Mouse (Mus musculus) CD4-positive, CD25-positive, alpha-beta regulatory T cell, adult 2 months (primary cell): ENCODE results near the gene Mtor.
A peak's percentile ranks its signal among the peaks of the same experiment; 100 is the strongest.

Source experiments
- DNase-seq: peaks from one replicate; pipeline ENCODE4 v3.0.0-alpha.2; 2012; ENCODE audit warnings: low read depth, low spot score

Mtor gene

GRCm38 (mm10) chr4:148484511-148484910, 36.1 kb downstream of the Mtor start:
- no peak for DNase-seq

- no peak for DNase-seq
These were observed 39.4 kb downstream of the Mtor start for GRCm38 (mm10) chr4:148487841-148488240.

- no peak for DNase-seq
These were observed 42.1 kb downstream of the Mtor start for GRCm38 (mm10) chr4:148490502-148490901.

DNA sequence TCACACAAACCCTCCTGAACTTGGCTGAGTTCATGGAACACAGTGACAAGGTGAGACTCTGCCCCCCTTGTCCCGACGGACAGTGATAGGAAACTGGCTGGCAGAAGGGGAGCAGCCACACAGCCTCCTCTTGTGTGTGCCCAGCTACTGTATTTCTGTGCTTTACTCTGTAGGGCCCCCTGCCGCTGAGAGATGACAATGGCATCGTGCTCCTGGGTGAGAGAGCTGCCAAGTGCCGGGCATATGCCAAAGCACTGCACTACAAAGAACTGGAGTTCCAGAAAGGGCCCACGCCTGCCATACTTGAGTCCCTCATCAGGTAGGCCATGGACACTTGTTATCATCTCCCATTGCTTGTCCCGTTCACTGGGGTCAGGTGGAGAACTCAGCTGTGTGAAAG, 43.0 kb downstream of the Mtor start:
- DNase-seq = no peak

DNA sequence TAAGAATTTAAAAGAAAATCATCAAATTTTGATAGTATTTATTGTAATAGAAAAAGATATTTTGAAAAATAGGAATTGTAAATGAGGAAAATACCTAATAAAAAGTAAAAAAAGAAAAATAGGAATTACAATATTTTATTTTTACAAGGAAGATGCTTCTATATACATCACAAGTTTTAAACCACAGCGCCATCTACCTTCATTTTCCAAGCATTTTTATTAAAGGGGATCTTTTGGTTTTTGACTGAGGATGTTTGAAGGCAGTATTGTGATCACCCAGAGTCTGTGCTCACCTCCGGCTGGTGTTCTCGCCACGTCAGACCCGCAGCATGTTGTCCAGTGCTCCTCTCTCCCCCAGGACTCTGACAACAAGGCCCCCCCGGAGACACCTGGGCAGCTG, 46.7 kb downstream of the Mtor start:
- no peak for DNase-seq

DNA sequence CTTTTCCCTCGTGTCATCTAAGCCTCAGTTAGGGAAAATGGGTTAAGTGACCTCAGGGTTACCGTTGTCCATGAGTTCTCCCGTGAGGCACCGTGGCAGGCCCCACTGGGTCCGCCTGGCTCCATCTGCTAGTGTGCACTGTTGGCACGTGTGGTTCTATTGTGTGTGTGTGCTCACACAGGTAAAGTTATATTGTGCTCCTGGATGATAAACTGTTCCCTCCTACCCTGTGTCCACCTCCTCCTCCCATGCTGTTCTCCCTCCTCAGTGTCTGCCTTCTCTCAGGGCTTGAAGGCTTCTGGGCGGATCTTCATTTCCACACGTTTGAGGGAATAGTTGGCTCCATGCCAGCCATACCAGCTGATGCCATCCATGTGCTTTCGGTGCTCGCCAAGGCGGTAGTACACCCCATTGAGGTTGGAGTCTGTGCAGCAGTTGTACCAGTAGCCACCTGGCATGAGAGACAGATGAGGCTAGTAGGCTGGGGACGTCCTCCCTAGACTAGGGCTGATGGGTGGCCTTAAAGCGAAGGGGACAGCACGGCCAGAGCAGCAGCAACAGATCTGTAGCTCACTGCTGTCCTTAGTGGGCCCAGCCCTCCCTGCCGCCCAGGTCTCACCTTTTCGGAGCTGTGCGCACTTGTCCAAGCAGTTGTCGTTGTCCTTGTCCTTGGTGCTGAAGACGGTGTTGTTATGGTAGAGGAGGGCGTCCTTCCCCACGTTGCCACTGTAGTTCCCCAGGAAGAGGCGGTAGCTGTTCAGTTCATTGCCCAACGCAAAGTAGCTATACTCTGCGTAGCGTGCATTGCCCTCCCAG, 47.7 kb downstream of the Mtor start:
- DNase-seq = no peak

- no peak for DNase-seq
These were observed 52.0 kb downstream of the Mtor start, which contains the start of gene Angptl7 for GRCm38 (mm10) chr4:148500410-148500867. Gene Angptl7 (minus strand): TSS chr4:148500460.

DNA sequence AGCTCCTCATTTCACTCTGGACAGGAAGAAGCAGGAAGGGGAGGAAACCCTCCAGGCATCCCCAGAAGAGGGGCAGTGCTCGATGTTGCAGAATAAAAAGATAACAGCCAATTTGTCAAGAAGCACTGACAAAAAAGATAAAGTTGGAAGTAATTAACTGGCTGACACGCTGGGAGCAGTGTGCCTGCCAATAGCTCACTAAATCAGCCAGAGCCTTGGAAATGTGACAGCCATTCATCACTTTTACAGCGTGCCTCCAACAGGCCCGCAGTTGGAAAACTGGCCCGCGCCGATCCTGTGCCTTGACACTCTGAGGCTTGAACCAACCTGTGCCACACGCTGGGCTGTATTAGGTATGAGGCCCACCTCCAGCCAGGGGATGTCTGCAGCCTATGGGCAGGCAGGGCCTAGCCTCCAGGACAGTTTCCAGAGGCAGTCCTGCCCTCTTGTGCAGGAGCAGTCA, 56.1 kb downstream of the Mtor start:
- no peak for DNase-seq

DNA sequence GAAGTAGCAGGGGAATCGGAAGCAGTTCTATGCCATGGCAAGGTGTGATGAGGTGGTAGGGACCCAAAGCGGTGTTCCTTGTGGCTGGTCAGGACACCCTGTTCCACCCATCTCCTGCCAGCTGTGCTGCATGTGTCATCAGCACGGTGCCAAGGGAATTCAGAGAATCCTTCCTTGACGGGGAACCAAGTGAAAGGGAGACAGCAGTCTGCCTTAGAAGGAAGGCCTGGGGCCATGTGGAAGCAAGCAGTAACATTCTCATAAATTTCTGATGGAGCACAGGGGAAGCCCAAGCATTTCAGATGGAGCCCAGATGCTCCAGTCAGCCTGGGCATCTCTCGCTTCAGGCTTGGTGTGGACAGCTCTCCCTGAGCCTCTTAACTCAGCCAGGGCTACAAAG, 59.2 kb downstream of the Mtor start:
- no peak for DNase-seq

- no peak for DNase-seq
These were observed 59.9 kb downstream of the Mtor start for GRCm38 (mm10) chr4:148508084-148508849.

DNA sequence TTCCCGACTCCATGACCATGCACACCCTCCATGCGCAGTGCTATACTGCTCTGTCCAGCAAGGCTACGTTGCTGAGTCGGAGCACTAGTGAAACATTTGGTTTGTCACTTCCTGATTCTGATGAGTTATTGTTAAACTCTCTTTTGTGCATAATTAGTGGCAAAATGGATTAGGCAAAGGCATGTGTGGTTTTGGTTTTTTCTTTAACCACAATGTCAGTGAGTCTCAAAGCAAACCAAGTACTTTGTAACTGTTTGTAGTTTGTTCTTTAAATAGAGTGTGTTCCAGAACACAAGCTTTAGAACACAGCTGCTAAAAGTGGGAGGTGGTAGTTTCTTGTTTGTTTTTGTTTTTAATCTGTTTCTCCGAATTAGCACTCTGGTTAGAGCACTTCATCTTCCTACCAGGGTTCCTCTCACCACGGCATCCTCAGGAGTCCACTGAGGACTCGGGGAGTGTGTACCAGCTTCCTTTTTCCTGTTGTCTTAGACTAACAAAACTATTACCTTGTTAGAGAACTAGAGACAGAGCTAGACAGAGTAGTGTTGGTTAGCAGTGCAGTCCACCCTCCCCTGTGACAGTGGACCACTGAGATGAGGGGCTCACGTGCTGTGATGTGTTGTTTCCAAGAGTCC, 61.2 kb downstream of the Mtor start:
- DNase-seq = peak; percentile 16

DNA sequence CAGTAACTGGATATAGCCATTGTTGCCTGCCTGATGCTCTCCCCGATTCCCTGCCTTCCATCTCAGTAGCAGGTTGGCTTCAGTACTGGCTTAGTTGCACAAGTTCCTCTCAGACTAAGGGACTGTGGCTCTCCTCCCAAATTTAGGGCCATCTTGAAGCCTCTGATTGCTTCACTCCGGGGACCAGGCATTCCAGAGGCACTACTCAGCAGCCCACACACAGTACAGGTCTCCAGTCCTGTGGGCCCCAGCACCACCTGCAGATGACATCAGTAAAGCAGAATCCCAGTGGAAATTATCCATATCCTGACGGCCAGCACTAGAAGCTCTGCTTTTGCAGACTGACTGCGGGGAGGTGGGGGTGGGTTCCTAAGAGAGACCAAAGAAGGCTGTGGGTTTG, 62.3 kb downstream of the Mtor start:
- no peak for DNase-seq

GRCm38 (mm10) chr4:148511334-148511733, 62.9 kb downstream of the Mtor start:
- DNase-seq = no peak

GRCm38 (mm10) chr4:148513021-148513559, 64.7 kb downstream of the Mtor start:
- no peak for DNase-seq

- DNase-seq = no peak
These were observed 66.9 kb downstream of the Mtor start for GRCm38 (mm10) chr4:148515313-148515712.

GRCm38 (mm10) chr4:148517809-148518208, 69.4 kb downstream of the Mtor start:
- DNase-seq = no peak

DNA sequence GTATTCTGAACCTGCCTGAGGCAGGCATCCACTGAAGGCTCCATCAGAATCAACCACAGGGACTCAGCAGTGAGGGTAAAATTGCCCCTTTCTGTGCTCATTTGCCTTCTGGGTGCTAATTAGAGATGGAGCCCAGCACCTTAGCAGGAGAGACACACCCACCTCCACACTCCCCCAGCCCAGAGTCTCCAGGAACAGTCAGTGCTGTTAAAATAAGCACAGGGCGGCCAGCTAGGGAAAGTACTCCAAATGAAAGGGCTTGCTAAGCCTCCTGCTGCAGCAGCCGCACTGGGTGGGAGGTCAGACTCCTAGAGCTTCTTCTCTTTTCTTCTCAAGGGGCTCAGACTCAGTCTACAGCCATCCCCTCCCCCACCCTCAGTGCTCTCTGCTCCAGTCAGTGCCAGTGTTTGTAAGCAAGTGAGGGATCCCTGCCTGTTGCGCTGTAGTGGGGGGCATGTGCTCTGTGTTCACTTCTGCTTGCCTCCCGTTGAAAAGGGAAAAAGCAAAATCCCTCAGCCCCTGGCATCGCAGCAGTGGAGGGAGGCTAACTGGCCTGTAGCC, 69.9 kb downstream of the Mtor start:
- no peak for DNase-seq

GRCm38 (mm10) chr4:148523538-148523937, 75.1 kb downstream of the Mtor start:
- DNase-seq = no peak

GRCm38 (mm10) chr4:148527158-148527910, 78.9 kb downstream of the Mtor start:
- DNase-seq = no peak

DNA sequence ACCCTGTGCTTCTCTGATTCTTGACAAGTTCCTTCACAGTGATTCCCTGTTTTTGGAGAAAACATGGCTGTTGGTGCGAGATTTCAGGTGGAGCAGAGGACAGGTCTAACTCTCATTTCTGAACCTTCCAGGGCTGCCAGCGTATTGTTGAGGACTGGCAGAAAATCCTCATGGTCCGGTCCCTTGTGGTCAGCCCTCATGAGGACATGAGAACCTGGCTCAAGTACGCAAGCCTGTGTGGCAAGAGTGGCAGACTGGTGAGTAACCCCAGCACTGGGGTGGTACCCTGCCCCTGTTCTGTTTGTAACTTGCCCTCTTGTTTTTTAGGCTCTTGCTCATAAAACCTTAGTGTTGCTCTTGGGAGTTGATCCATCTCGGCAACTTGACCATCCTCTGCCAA, 81.9 kb downstream of the Mtor start:
- DNase-seq = no peak

GRCm38 (mm10) chr4:148530778-148531177, 82.4 kb downstream of the Mtor start:
- no peak for DNase-seq
